Mouse (Mus musculus): Measurements from ENCODE around the gene Nubpl.
"Not testable (repeated sequence)": the region's sequence is repeated elsewhere in the genome, so short reads cannot be mapped to it uniquely, and the experiment has no call there.

Nubpl gene

GRCm38 (mm10) chr12:52097650-52098070 lies at the start of gene Nubpl:
TSS of gene Nubpl (plus strand) at chr12:52097737.
- in situ Hi-C loops (cut with MboI, MseI) = no loop called here

- in situ Hi-C loops (cut with MboI, MseI) = loop anchor here (25.0 kb wide), 1 partner anchor 788 kb away; no protein-coding TSS in a partner anchor
Observed at GRCm38 (mm10) chr12:52049324-52049723, 48.2 kb upstream of the Nubpl start.

GRCm38 (mm10) chr12:52079296-52079695 lies 18.2 kb upstream of the Nubpl start:
- in situ Hi-C loops (cut with MboI, MseI) = not testable (repeated sequence)

GRCm38 (mm10) chr12:52097049-52097649 lies 388 bp upstream of the Nubpl start:
- in situ Hi-C loops (cut with MboI, MseI) = no loop called here

- in situ Hi-C loops (cut with MboI, MseI) = no loop called here
Observed at GRCm38 (mm10) chr12:52120276-52120675, 22.7 kb downstream of the Nubpl start.

- in situ Hi-C loops (cut with MboI, MseI) = no loop called here
Observed at GRCm38 (mm10) chr12:52126407-52126806, 28.9 kb downstream of the Nubpl start.

GRCm38 (mm10) chr12:52129072-52129471 lies 31.5 kb downstream of the Nubpl start:
- in situ Hi-C loops (cut with MboI, MseI) = no loop called here

- in situ Hi-C loops (cut with MboI, MseI) = no loop called here
Observed at GRCm38 (mm10) chr12:52132256-52132655, 34.7 kb downstream of the Nubpl start.

- in situ Hi-C loops (cut with MboI, MseI) = no loop called here
Observed at GRCm38 (mm10) chr12:52138296-52138695, 40.8 kb downstream of the Nubpl start.

- in situ Hi-C loops (cut with MboI, MseI) = no loop called here
Observed at GRCm38 (mm10) chr12:52146639-52147038, 49.1 kb downstream of the Nubpl start.

GRCm38 (mm10) chr12:52149448-52149847 lies 51.9 kb downstream of the Nubpl start:
- in situ Hi-C loops (cut with MboI, MseI) = no loop called here

- in situ Hi-C loops (cut with MboI, MseI) = no loop called here
Observed at GRCm38 (mm10) chr12:52152071-52152470, 54.5 kb downstream of the Nubpl start.

- in situ Hi-C loops (cut with MboI, MseI) = no loop called here
Observed at GRCm38 (mm10) chr12:52154906-52155305, 57.4 kb downstream of the Nubpl start.

- in situ Hi-C loops (cut with MboI, MseI) = no loop called here
Observed at GRCm38 (mm10) chr12:52164414-52164813, 66.9 kb downstream of the Nubpl start.

- in situ Hi-C loops (cut with MboI, MseI) = no loop called here
Observed at GRCm38 (mm10) chr12:52186205-52186793, 88.8 kb downstream of the Nubpl start.

- in situ Hi-C loops (cut with MboI, MseI) = no loop called here
Observed at GRCm38 (mm10) chr12:52186963-52187590, 89.5 kb downstream of the Nubpl start.

GRCm38 (mm10) chr12:52198471-52198870 lies 100.9 kb downstream of the Nubpl start:
- in situ Hi-C loops (cut with MboI, MseI) = no loop called here

GRCm38 (mm10) chr12:52209121-52209610 lies 111.6 kb downstream of the Nubpl start:
- in situ Hi-C loops (cut with MboI, MseI) = no loop called here

GRCm38 (mm10) chr12:52211144-52211543 lies 113.6 kb downstream of the Nubpl start:
- in situ Hi-C loops (cut with MboI, MseI) = no loop called here

GRCm38 (mm10) chr12:52214837-52215236 lies 117.3 kb downstream of the Nubpl start:
- in situ Hi-C loops (cut with MboI, MseI) = no loop called here

- in situ Hi-C loops (cut with MboI, MseI) = no loop called here
Observed at GRCm38 (mm10) chr12:52224954-52225353, 127.4 kb downstream of the Nubpl start.

GRCm38 (mm10) chr12:52228746-52229145 lies 131.2 kb downstream of the Nubpl start:
- in situ Hi-C loops (cut with MboI, MseI) = no loop called here

- in situ Hi-C loops (cut with MboI, MseI) = not testable (repeated sequence)
Observed at GRCm38 (mm10) chr12:52231929-52232328, 134.4 kb downstream of the Nubpl start.
